Mouse (Mus musculus): Measurements from ENCODE around the gene Vhl.
"Not testable (repeated sequence)": the region's sequence is repeated elsewhere in the genome, so short reads cannot be mapped to it uniquely, and the experiment has no call there.

Gene Vhl

GRCm38 (mm10) chr6:113661353-113662241 is 37.8 kb downstream of the Vhl start:
- DNase-seq (ENCODE audit: low spot score): peak; percentile 64

- DNase-seq (ENCODE audit: low spot score): no peak
Measured at GRCm38 (mm10) chr6:113662964-113663700, 39.4 kb downstream of the Vhl start.

- DNase-seq (ENCODE audit: low spot score): no peak
Measured at GRCm38 (mm10) chr6:113664305-113664704, 40.5 kb downstream of the Vhl start.

GRCm38 (mm10) chr6:113667611-113668122 is 43.9 kb downstream of the Vhl start:
- DNase-seq (ENCODE audit: low spot score): no peak

GRCm38 (mm10) chr6:113668287-113669154 is 44.8 kb downstream of the Vhl start:
- DNase-seq (ENCODE audit: low spot score): peak; percentile 68

GRCm38 (mm10) chr6:113669821-113670220 is 46.1 kb downstream of the Vhl start:
- DNase-seq (ENCODE audit: low spot score): no peak

GRCm38 (mm10) chr6:113672029-113672428 is 48.3 kb downstream of the Vhl start:
- DNase-seq (ENCODE audit: low spot score): not testable (repeated sequence)

GRCm38 (mm10) chr6:113672989-113673388 is 49.2 kb downstream of the Vhl start:
- DNase-seq (ENCODE audit: low spot score): no peak

- peak; percentile 69 for DNase-seq (ENCODE audit: low spot score)
Measured at GRCm38 (mm10) chr6:113675234-113675633, 51.5 kb downstream of the Vhl start.

GRCm38 (mm10) chr6:113675991-113676390 is 52.2 kb downstream of the Vhl start:
- no peak for DNase-seq (ENCODE audit: low spot score)

- peak; percentile 63 for DNase-seq (ENCODE audit: low spot score)
Measured at GRCm38 (mm10) chr6:113677070-113677734, 53.4 kb downstream of the Vhl start.

- no peak for DNase-seq (ENCODE audit: low spot score)
Measured at GRCm38 (mm10) chr6:113678246-113679012, 54.7 kb downstream of the Vhl start.

- no peak for DNase-seq (ENCODE audit: low spot score)
Measured at GRCm38 (mm10) chr6:113679993-113680566, 56.3 kb downstream of the Vhl start.

Measured in lung, postnatal 25 days (tissue).